ENCODE assay signal across 26 mouse cellular contexts in the genomic region with DNA sequence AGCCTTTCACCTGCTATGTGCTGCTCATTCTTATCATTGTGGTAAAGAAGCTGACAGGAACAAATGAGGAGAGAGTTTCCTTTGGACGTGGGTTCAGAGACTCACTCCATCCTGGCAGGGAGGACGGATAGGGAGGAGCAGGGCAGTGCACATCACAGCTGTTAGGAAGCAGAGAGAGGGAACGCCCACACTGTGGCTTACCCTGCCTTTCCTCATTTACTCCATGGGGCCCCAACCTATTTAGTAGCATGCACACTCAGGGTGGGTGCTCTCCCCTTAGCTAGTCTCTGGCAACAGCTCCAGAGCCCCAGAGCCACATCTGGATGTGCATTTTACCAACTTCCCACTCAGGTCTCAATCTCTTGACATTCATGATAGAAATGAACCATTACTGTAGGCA. TPM values are rescaled to one million over a fixed set of nuclear protein-coding genes. Genes with fewer than 3 reads are reported as not detected.
DNase-seq lines count a peak whose midpoint lies in the region; ATAC-seq and TF ChIP-seq lines count a peak whose summit lies in the region.
"Had no signal": no experiment of that assay in that cellular context is flagged by ENCODE, and none has a peak within 500 bp of the region (broad histone marks: within the 10 kb centered on the region; RNA-seq: fewer than 3 reads in every experiment).

No protein-coding gene starts in this region.

- DNase-seq in limb, embryonic 10.5 days (ENCODE audit: low spot score) = no peak
- DNase-seq in c-Kit-positive CD71-positive TER-119-positive erythroid progenitor cells, embryonic 14.5 days (ENCODE audit: low spot score) = peak; percentile 34
- DNase-seq: adrenal gland, postnatal 10 days; adrenal gland, postnatal 36 days; cerebellum, adult 11 months; cerebellum, adult 2 months; cerebellum, adult 9-11 months; cerebellum, postnatal 25 days; forebrain, postnatal 0 days; gastrocnemius, adult 2 months; gastrocnemius, postnatal 14 days; heart, postnatal 36 days had no signal

- H3ac ChIP-seq in myocyte (ENCODE audit: control insufficient read depth, insufficient read length) = no peak overlapping the region

- ATAC-seq in limb, embryonic 12.5 days (ENCODE audit: insufficient number of reproducible peaks, insufficient read depth, low FRiP score, low TSS enrichment, low read depth) = no peak
- no peak for ATAC-seq in megakaryocyte, adult 5-6 weeks (ENCODE audit: poor library complexity, severe bottlenecking)
- ATAC-seq: CD4-positive, CD25-positive, alpha-beta regulatory T cell, adult 4 months; forebrain, embryonic 14.5 days; forebrain, postnatal 0 days; hindbrain, embryonic 16.5 days had no signal

- no peak overlapping the region for H3K4me2 ChIP-seq in limb, embryonic 12.5 days
- peak overlapping the region; percentile 14 for H3K4me2 ChIP-seq in myocyte (ENCODE audit: low read depth)
- H3K4me2 ChIP-seq: embryonic facial prominence, embryonic 12.5 days; embryonic facial prominence, embryonic 15.5 days; heart, embryonic 12.5 days; heart, embryonic 15.5 days; hindbrain, embryonic 13.5 days had no signal

- no peak overlapping the region for H3K4me3 ChIP-seq in limb, embryonic 12.5 days (replicated peaks)
- no peak overlapping the region for H3K4me3 ChIP-seq in limb, embryonic 10.5 days
- peak overlapping the region; percentile 85 for H3K4me3 ChIP-seq in megakaryocyte, embryonic 14.5 days (replicated peaks)
- no peak overlapping the region for H3K4me3 ChIP-seq in myocyte
- H3K4me3 ChIP-seq: embryonic facial prominence, embryonic 12.5 days; embryonic facial prominence, embryonic 15.5 days; gastrocnemius, adult 2 months; heart, embryonic 12.5 days; heart, embryonic 15.5 days; hindbrain, embryonic 10.5 days; hindbrain, embryonic 13.5 days had no signal

- H3K4me1 ChIP-seq in limb, embryonic 12.5 days (replicated peaks) = peaks cover 25% of the 10 kb centered on the region
- H3K4me1 ChIP-seq in limb, embryonic 10.5 days = peaks cover 20% of the 10 kb centered on the region
- peaks cover 81% of the 10 kb centered on the region for H3K4me1 ChIP-seq in megakaryocyte, embryonic 14.5 days

- no peak overlapping the region for H3K9ac ChIP-seq in limb, embryonic 12.5 days (replicated peaks)
- H3K9ac ChIP-seq: embryonic facial prominence, embryonic 12.5 days; embryonic facial prominence, embryonic 15.5 days; forebrain, postnatal 0 days; heart, embryonic 12.5 days; heart, embryonic 15.5 days; hindbrain, embryonic 13.5 days had no signal

- H3K27me3 ChIP-seq in limb, embryonic 12.5 days = no peaks in the 10 kb centered on the region
- no peaks in the 10 kb centered on the region for H3K27me3 ChIP-seq in limb, embryonic 10.5 days (ENCODE audit: low read depth, poor library complexity, severe bottlenecking)
- no peaks in the 10 kb centered on the region for H3K27me3 ChIP-seq in megakaryocyte, embryonic 14.5 days (replicated peaks)
- peaks cover 9% of the 10 kb centered on the region for H3K27me3 ChIP-seq in myocyte (ENCODE audit: control insufficient read depth, insufficient read depth, insufficient read length)
- H3K27me3 ChIP-seq: embryonic facial prominence, embryonic 12.5 days; embryonic facial prominence, embryonic 15.5 days; heart, embryonic 12.5 days; heart, embryonic 15.5 days; hindbrain, embryonic 13.5 days had no signal

- H3K27ac ChIP-seq in limb, embryonic 12.5 days = 0 out of 2 replicates have a peak overlapping the region, but pooled peaks have one; percentile 23
- H3K27ac ChIP-seq in limb, embryonic 10.5 days = no peak overlapping the region
- H3K27ac ChIP-seq: embryonic facial prominence, embryonic 12.5 days; embryonic facial prominence, embryonic 15.5 days; gastrocnemius, adult 2 months; heart, embryonic 15.5 days; hindbrain, embryonic 10.5 days; hindbrain, embryonic 13.5 days had no signal

- peaks cover 3% of the 10 kb centered on the region for H3K79me2 ChIP-seq in myocyte (ENCODE audit: control insufficient read depth, insufficient read depth)

- WGBS in limb, embryonic 12.5 days = 53% methylated on average over 3 of the region's 3 CpGs
- WGBS in limb, embryonic 10.5 days = 68% methylated on average over 3 of the region's 3 CpGs

- H3K36me3 ChIP-seq in limb, embryonic 12.5 days = peaks cover 25% of the 10 kb centered on the region
- H3K36me3 ChIP-seq in limb, embryonic 10.5 days = peaks cover 20% of the 10 kb centered on the region
- H3K36me3 ChIP-seq in megakaryocyte, embryonic 14.5 days (replicated peaks; ENCODE audit: low read length) = no peaks in the 10 kb centered on the region
- no peaks in the 10 kb centered on the region for H3K36me3 ChIP-seq in myocyte (ENCODE audit: control insufficient read depth, insufficient read depth)
- H3K36me3 ChIP-seq: heart, embryonic 12.5 days; heart, embryonic 15.5 days; hindbrain, embryonic 13.5 days had no signal

- no peak for TF ChIP-seq POLR2A in myocyte (IDR thresholded peaks at IDR 0.05; ENCODE audit: insufficient read length, low read depth)

- H3K9me3 ChIP-seq in limb, embryonic 12.5 days = no peaks in the 10 kb centered on the region
- no peaks in the 10 kb centered on the region for H3K9me3 ChIP-seq in limb, embryonic 10.5 days (replicated peaks)
- H3K9me3 ChIP-seq in megakaryocyte, embryonic 14.5 days = no peaks in the 10 kb centered on the region
- H3K9me3 ChIP-seq: embryonic facial prominence, embryonic 12.5 days; embryonic facial prominence, embryonic 15.5 days; heart, embryonic 12.5 days; heart, embryonic 15.5 days; hindbrain, embryonic 10.5 days; hindbrain, embryonic 13.5 days had no signal

TF ChIP-seq in myocyte, 11 proteins besides CTCF, POLR2A, EP300 and RAD21:
- TF ChIP-seq MAX (IDR thresholded peaks at IDR 0.05; ENCODE audit: low read depth) = no peak
- TF ChIP-seq MYOG (IDR thresholded peaks at IDR 0.05; ENCODE audit: control insufficient read depth in 1 of 3, insufficient read depth in 1 of 3, insufficient read length in 2 of 3, low read depth in 2 of 3) = peak in 2 of 3 experiments; percentile 48 to 72
- peak in 2 of 3 experiments; percentile 27 to 80 for TF ChIP-seq MYOD1 (IDR thresholded peaks at IDR 0.05; ENCODE audit: control insufficient read depth in 1 of 3, insufficient read length in 2 of 3, low read depth in 2 of 3)

RNA-seq across cellular contexts. Expression of gene Mapk9, which starts 3.8 kb away (rescaled TPM):
- 38.6 and 44.5 TPM in 2 replicates for polyA plus RNA-seq in limb, embryonic 12.5 days (2016; fragmentation: Nextera tagmentation; extraction: Ambion mirVana)
- 22.4 and 31.1 TPM in 2 replicates for polyA plus RNA-seq in limb, embryonic 10.5 days (2016; fragmentation: Nextera tagmentation; extraction: Ambion mirVana)
- polyA plus RNA-seq in megakaryocyte, embryonic 14.5 days (2012; ENCODE audit: insufficient read depth, low replicate concordance) = 3.2 and 7.6 TPM in 2 replicates
- total RNA-seq in megakaryocyte, adult 5-6 weeks (2015) = 27.4 and 32.4 TPM in 2 replicates
- 37.8 and 44.9 TPM in 2 replicates for total RNA-seq in megakaryocyte, adult 5-6 weeks (2017)
- polyA plus RNA-seq in myocyte (2012; fragmentation: generic; extraction: Trizol) = 21.5 TPM

RNA-seq across cellular contexts. Expression of gene Gfpt2, which starts 48.7 kb away (rescaled TPM):
- polyA plus RNA-seq in limb, embryonic 12.5 days (2016; fragmentation: Nextera tagmentation; extraction: Ambion mirVana) = 37.0 and 37.5 TPM in 2 replicates
- polyA plus RNA-seq in limb, embryonic 10.5 days (2016; fragmentation: Nextera tagmentation; extraction: Ambion mirVana) = 39.2 and 43.3 TPM in 2 replicates
- polyA plus RNA-seq in megakaryocyte, embryonic 14.5 days (2012; ENCODE audit: insufficient read depth, low replicate concordance) = not detected in 2 replicates
- total RNA-seq in megakaryocyte, adult 5-6 weeks (2015) = not detected in 2 replicates
- total RNA-seq in megakaryocyte, adult 5-6 weeks (2017) = 0.11 and 0.28 TPM in 2 replicates
- polyA plus RNA-seq in myocyte (2012; fragmentation: generic; extraction: Trizol) = 0.52 TPM

RNA-seq across cellular contexts. Expression of gene Rasgef1c, which starts 58.9 kb away (rescaled TPM):
- 0.10 and 0.11 TPM in 2 replicates for polyA plus RNA-seq in limb, embryonic 12.5 days (2016; fragmentation: Nextera tagmentation; extraction: Ambion mirVana)
- 0.15 TPM in 1 of 2 replicates, not detected in the other for polyA plus RNA-seq in limb, embryonic 10.5 days (2016; fragmentation: Nextera tagmentation; extraction: Ambion mirVana)
- not detected in 2 replicates for polyA plus RNA-seq in megakaryocyte, embryonic 14.5 days (2012; ENCODE audit: insufficient read depth, low replicate concordance)
- total RNA-seq in megakaryocyte, adult 5-6 weeks (2015) = 0.13 and 0.27 TPM in 2 replicates
- not detected in 2 replicates for total RNA-seq in megakaryocyte, adult 5-6 weeks (2017)
- polyA plus RNA-seq in myocyte (2012; fragmentation: generic; extraction: Trizol) = not detected
- polyA plus RNA-seq: C2C12 had no signal

Comparison
In these comparisons a context has a peak if more than half of its experiments do, and no peak if none do; other contexts are left out.
1. RNA of gene Gfpt2, which starts 48.7 kb away (polyA plus RNA-seq): 39.2 to 43.3 TPM in limb, embryonic 10.5 days and 37.0 to 37.5 TPM in limb, embryonic 12.5 days; 0.52 TPM in myocyte (single experiment) and not detected in megakaryocyte, embryonic 14.5 days; every median in the first group is over 10 times any median in the second.